41 mouse cellular contexts compared by ENCODE assay signal in genomic region chr9:40239749-40240148, GRCm38 (mm10). TPM values are rescaled to one million over a fixed set of nuclear protein-coding genes. Genes with fewer than 3 reads are reported as not detected.
"Had no signal": no experiment of that assay in that cellular context is flagged by ENCODE, and none has a peak within 500 bp of the region (broad histone marks: within the 10 kb centered on the region; RNA-seq: fewer than 3 reads in every experiment).

No protein-coding gene starts in this region.

- H3K4me2 ChIP-seq: heart, embryonic 12.5 days; hindbrain, embryonic 12.5 days; hindbrain, embryonic 14.5 days; intestine, embryonic 15.5 days; limb, embryonic 13.5 days; limb, embryonic 15.5 days; liver, embryonic 12.5 days had no signal

- H3K27ac ChIP-seq: heart, embryonic 10.5 days; hindbrain, embryonic 12.5 days; intestine, embryonic 15.5 days; layer of hippocampus, adult 2 months; limb, embryonic 13.5 days; limb, embryonic 15.5 days; liver, embryonic 12.5 days; liver, embryonic 14.5 days had no signal

- DNase-seq: gastrocnemius, postnatal 14 days; gastrocnemius, postnatal 36 days; heart, adult 18-20 months; heart, postnatal 10 days; heart, postnatal 36 days; kidney, adult 18-20 months; kidney, adult 8-10 months; kidney, postnatal 10 days; kidney, postnatal 25 days; kidney, postnatal 4 days; layer of hippocampus, postnatal 36 days; left cerebral cortex, postnatal 4 days had no signal

- ATAC-seq: hindbrain, embryonic 16.5 days; inflammation-experienced regulatory T-cells, adult 6 months; intestine, embryonic 15.5 days; intestine, postnatal 0 days; liver, embryonic 12.5 days had no signal

- H3K4me3 ChIP-seq: heart, embryonic 10.5 days; heart, embryonic 12.5 days; hindbrain, embryonic 12.5 days; intestine, embryonic 15.5 days; layer of hippocampus, adult 2 months; limb, embryonic 13.5 days; limb, embryonic 15.5 days; liver, embryonic 12.5 days had no signal

- H3K9me3 ChIP-seq: heart, embryonic 10.5 days; heart, embryonic 12.5 days; hindbrain, embryonic 12.5 days; intestine, embryonic 15.5 days; limb, embryonic 13.5 days; limb, embryonic 15.5 days; liver, embryonic 12.5 days had no signal

- H3K36me3 ChIP-seq: heart, embryonic 10.5 days; heart, embryonic 12.5 days; hindbrain, embryonic 12.5 days; intestine, embryonic 15.5 days; limb, embryonic 13.5 days; limb, embryonic 15.5 days; liver, embryonic 12.5 days had no signal

- H3K9ac ChIP-seq: heart, embryonic 12.5 days; hindbrain, embryonic 12.5 days; hindbrain, embryonic 14.5 days; intestine, embryonic 15.5 days; limb, embryonic 13.5 days; limb, embryonic 15.5 days; liver, embryonic 12.5 days; liver, embryonic 14.5 days had no signal

- H3K27me3 ChIP-seq: intestine, embryonic 15.5 days had no signal

RNA-seq across cellular contexts. Expression of gene Scn3b, which starts 29.3 kb away (rescaled TPM):
- polyA plus RNA-seq: inflammation-experienced regulatory T-cells, adult 6 months; liver, adult 2 months had no signal

RNA-seq across cellular contexts. Expression of gene Olfr986, which starts 59.0 kb away (rescaled TPM):
- total RNA-seq: gastrocnemius, adult 18-20 months; gastrocnemius, adult 8-10 months; gastrocnemius, postnatal 14 days; gastrocnemius, postnatal 36 days; heart, adult 18-20 months; heart, adult 8-10 months; heart, postnatal 36 days; hematopoietic stem cell, adult 5-6 weeks; layer of hippocampus, adult 2 months; layer of hippocampus, postnatal 36 days; left cerebral cortex, adult 18-20 months; left cerebral cortex, adult 8-10 months; left cerebral cortex, postnatal 10 days; left cerebral cortex, postnatal 25 days; left cerebral cortex, postnatal 4 days had no signal
- polyA plus RNA-seq: gonadal fat pad, adult 2 months; heart, embryonic 10.5 days; heart, embryonic 12.5 days; heart, embryonic 14.5 days; heart, embryonic 16.5 days; hindbrain, embryonic 12.5 days; hindbrain, embryonic 14.5 days; inflammation-experienced regulatory T-cells, adult 6 months; intestine, embryonic 15.5 days; intestine, postnatal 0 days; kidney, embryonic 14.5 days; kidney, embryonic 16.5 days; limb, embryonic 11.5 days; limb, embryonic 15.5 days; liver, adult 2 months; liver, embryonic 12.5 days; liver, embryonic 14.5 days; liver, embryonic 16.5 days had no signal
